Mouse (Mus musculus) bone marrow macrophage, adult 2 months (primary cell): ENCODE data around the gene Arid3c.

Experiments
- CTCF ChIP-seq: IDR thresholded peaks from 2 replicates; pipeline ENCODE4 v1.5.1; 2012; ENCODE audit warnings: low read depth, mild to moderate bottlenecking, low read length, moderate library complexity
- POLR2A ChIP-seq: IDR thresholded peaks from 2 replicates; pipeline ENCODE4 v1.6.1; 2012; ENCODE audit warnings: mild to moderate bottlenecking, low read depth, low read length, borderline replicate concordance

DNA sequence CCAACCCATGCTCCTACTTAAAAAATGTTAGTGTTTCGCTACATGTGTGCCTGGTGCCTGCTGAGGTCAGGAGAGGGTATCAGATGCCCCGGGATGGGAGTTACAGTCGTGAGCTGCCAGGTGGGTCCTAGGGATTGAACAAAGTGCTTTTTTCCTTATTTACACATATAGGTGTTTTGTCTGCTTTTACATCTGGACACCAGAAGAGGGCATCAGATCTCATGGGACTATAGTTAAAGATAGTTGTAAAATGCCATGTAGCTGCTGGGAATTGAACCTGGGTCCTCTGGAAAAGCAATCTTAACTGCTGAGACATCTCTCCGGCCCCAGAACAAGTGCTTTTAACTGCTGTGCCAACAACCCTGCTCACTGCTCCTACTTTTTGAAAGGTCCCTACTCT is 20.7 kb downstream of the Arid3c start:
- TF ChIP-seq POLR2A (no peak), CTCF (0 out of 2 replicates have a peak, but pooled peaks have one; percentile 13)
